Mouse (Mus musculus): ENCODE measurements around the gene Glis3. TPM values are rescaled to one million over a fixed set of nuclear protein-coding genes. Genes with fewer than 3 reads are reported as not detected.

The Glis3 gene
- polyA plus RNA-seq, 1 experiment = 31.6 TPM

GRCm38 (mm10) chr19:28299211-28299775 lies 380.6 kb downstream of the Glis3 start:
- TF ChIP-seq POLR2A (IDR thresholded peaks at IDR 0.05; ENCODE audit: low read depth, low read length) (no peak), CTCF (IDR thresholded peaks at IDR 0.05; ENCODE audit: borderline replicate concordance, insufficient read depth, low read length) (no peak)
- H3K4me1 ChIP-seq (ENCODE audit: control insufficient read depth, insufficient read depth, low read length) = peaks cover 6% of the 10 kb centered on the region
- H3K27ac ChIP-seq (ENCODE audit: insufficient read depth, low read length) = no peak overlapping the region
- no peak overlapping the region for H3K4me3 ChIP-seq (ENCODE audit: insufficient read depth, low read length)

GRCm38 (mm10) chr19:28298669-28299068 lies 381.2 kb downstream of the Glis3 start:
- Histone ChIP-seq H3K4me1 (ENCODE audit: control insufficient read depth, insufficient read depth, low read length) (peaks cover 6% of the 10 kb centered on the region), H3K27ac (ENCODE audit: insufficient read depth, low read length) (no peak overlapping the region), H3K4me3 (ENCODE audit: insufficient read depth, low read length) (no peak overlapping the region)
- TF ChIP-seq POLR2A (IDR thresholded peaks at IDR 0.05; ENCODE audit: low read depth, low read length) (no peak), CTCF (IDR thresholded peaks at IDR 0.05; ENCODE audit: borderline replicate concordance, insufficient read depth, low read length) (no peak)

GRCm38 (mm10) chr19:28291596-28291995 lies 388.3 kb downstream of the Glis3 start:
- TF ChIP-seq POLR2A (IDR thresholded peaks at IDR 0.05; ENCODE audit: low read depth, low read length) (no peak), CTCF (IDR thresholded peaks at IDR 0.05; ENCODE audit: borderline replicate concordance, insufficient read depth, low read length) (no peak)
- H3K4me1 ChIP-seq (ENCODE audit: control insufficient read depth, insufficient read depth, low read length) = peaks cover 23% of the 10 kb centered on the region
- H3K27ac ChIP-seq (ENCODE audit: insufficient read depth, low read length) = peak overlapping the region; percentile 38
- H3K4me3 ChIP-seq (ENCODE audit: insufficient read depth, low read length) = no peak overlapping the region

DNA sequence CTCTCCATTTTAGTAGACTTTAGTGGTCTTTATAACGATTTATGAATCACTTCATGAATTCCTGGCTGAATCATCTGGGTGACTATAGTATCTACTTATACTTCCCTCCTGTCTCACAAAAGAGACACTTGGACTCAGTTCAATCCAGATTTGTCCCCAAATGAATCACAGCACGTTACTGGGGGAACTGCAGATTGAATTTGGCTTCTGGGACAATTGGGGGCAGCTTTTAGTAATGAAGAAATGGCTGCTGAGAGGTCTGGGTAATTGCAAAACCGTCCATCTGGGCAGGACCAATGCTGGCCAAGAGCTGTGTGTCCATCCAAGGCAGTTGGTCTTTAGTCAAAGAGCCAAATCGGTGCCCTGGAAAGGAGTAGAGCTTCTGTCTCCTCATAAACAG lies 390.4 kb downstream of the Glis3 start:
- no peak overlapping the region for H3K4me3 ChIP-seq (ENCODE audit: insufficient read depth, low read length)
- H3K27ac ChIP-seq (ENCODE audit: insufficient read depth, low read length) = peak overlapping the region; percentile 28; the same call in 1 of the 2 replicates
- H3K4me1 ChIP-seq (ENCODE audit: control insufficient read depth, insufficient read depth, low read length) = peaks cover 19% of the 10 kb centered on the region
- TF ChIP-seq POLR2A (IDR thresholded peaks at IDR 0.05; ENCODE audit: low read depth, low read length) (no peak), CTCF (IDR thresholded peaks at IDR 0.05; ENCODE audit: borderline replicate concordance, insufficient read depth, low read length) (no peak)

GRCm38 (mm10) chr19:28287431-28287830 lies 392.4 kb downstream of the Glis3 start:
- TF ChIP-seq POLR2A (IDR thresholded peaks at IDR 0.05; ENCODE audit: low read depth, low read length) (no peak), CTCF (IDR thresholded peaks at IDR 0.05; ENCODE audit: borderline replicate concordance, insufficient read depth, low read length) (no peak)
- Histone ChIP-seq H3K4me1 (ENCODE audit: control insufficient read depth, insufficient read depth, low read length) (peaks cover 29% of the 10 kb centered on the region), H3K27ac (ENCODE audit: insufficient read depth, low read length) (no peak overlapping the region), H3K4me3 (ENCODE audit: insufficient read depth, low read length) (no peak overlapping the region)

DNA sequence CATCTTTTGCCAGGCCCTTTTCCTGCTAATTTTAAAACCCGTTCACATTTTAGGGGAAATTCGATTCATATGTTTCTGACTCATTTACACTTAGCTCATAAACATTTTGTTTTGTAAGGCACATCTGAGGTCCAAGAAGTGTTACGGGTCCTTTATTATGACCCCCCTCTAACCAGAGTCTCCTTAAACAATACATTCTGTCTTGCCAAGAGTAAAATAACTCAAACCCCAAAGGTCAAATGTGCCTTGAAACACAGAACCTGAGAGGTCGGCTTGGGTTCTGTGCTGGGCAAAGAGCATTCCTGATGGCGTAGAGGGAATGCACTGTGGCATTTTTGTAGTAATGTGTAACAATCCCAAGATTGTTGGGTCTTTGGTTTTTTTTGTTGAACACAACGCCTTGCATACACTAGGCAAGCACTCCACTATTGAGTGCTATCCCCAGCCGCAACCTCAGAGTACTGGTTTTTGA lies 395.7 kb downstream of the Glis3 start:
- Histone ChIP-seq H3K27ac (ENCODE audit: insufficient read depth, low read length) (peak overlapping the region; percentile 88), H3K4me1 (ENCODE audit: control insufficient read depth, insufficient read depth, low read length) (peaks cover 19% of the 10 kb centered on the region), H3K4me3 (ENCODE audit: insufficient read depth, low read length) (no peak overlapping the region)
- no peak for TF ChIP-seq POLR2A (IDR thresholded peaks at IDR 0.05; ENCODE audit: low read depth, low read length)
- TF ChIP-seq CTCF (IDR thresholded peaks at IDR 0.05; ENCODE audit: borderline replicate concordance, insufficient read depth, low read length) = no peak

GRCm38 (mm10) chr19:28283241-28284097 lies 396.4 kb downstream of the Glis3 start:
- TF ChIP-seq CTCF (IDR thresholded peaks at IDR 0.05; ENCODE audit: borderline replicate concordance, insufficient read depth, low read length) (no peak), POLR2A (IDR thresholded peaks at IDR 0.05; ENCODE audit: low read depth, low read length) (no peak)
- peaks cover 16% of the 10 kb centered on the region for H3K4me1 ChIP-seq (ENCODE audit: control insufficient read depth, insufficient read depth, low read length)
- H3K27ac ChIP-seq (ENCODE audit: insufficient read depth, low read length) = peak overlapping the region; percentile 88
- no peak overlapping the region for H3K4me3 ChIP-seq (ENCODE audit: insufficient read depth, low read length)

GRCm38 (mm10) chr19:28281405-28281804 lies 398.5 kb downstream of the Glis3 start:
- Histone ChIP-seq H3K4me1 (ENCODE audit: control insufficient read depth, insufficient read depth, low read length) (peaks cover 12% of the 10 kb centered on the region; the same call in 1 of the 2 replicates), H3K27ac (ENCODE audit: insufficient read depth, low read length) (no peak overlapping the region), H3K4me3 (ENCODE audit: insufficient read depth, low read length) (no peak overlapping the region)
- TF ChIP-seq CTCF (IDR thresholded peaks at IDR 0.05; ENCODE audit: borderline replicate concordance, insufficient read depth, low read length) (no peak), POLR2A (IDR thresholded peaks at IDR 0.05; ENCODE audit: low read depth, low read length) (no peak)

GRCm38 (mm10) chr19:28277104-28277503 lies 402.8 kb downstream of the Glis3 start:
- Histone ChIP-seq H3K4me1 (ENCODE audit: control insufficient read depth, insufficient read depth, low read length) (no peaks in the 10 kb centered on the region), H3K27ac (ENCODE audit: insufficient read depth, low read length) (no peak overlapping the region), H3K4me3 (ENCODE audit: insufficient read depth, low read length) (no peak overlapping the region)
- TF ChIP-seq CTCF (IDR thresholded peaks at IDR 0.05; ENCODE audit: borderline replicate concordance, insufficient read depth, low read length) = no peak
- TF ChIP-seq POLR2A (IDR thresholded peaks at IDR 0.05; ENCODE audit: low read depth, low read length) = no peak

GRCm38 (mm10) chr19:28274501-28274900 lies 405.4 kb downstream of the Glis3 start:
- Histone ChIP-seq H3K4me3 (ENCODE audit: insufficient read depth, low read length) (no peak overlapping the region), H3K4me1 (ENCODE audit: control insufficient read depth, insufficient read depth, low read length) (no peaks in the 10 kb centered on the region), H3K27ac (ENCODE audit: insufficient read depth, low read length) (0 out of 2 replicates have a peak overlapping the region, but pooled peaks have one; percentile 26)
- no peak for TF ChIP-seq POLR2A (IDR thresholded peaks at IDR 0.05; ENCODE audit: low read depth, low read length)
- TF ChIP-seq CTCF (IDR thresholded peaks at IDR 0.05; ENCODE audit: borderline replicate concordance, insufficient read depth, low read length) = no peak
